Comparison of ENCODE assay signal across 10 mouse cellular contexts in the genomic region with DNA sequence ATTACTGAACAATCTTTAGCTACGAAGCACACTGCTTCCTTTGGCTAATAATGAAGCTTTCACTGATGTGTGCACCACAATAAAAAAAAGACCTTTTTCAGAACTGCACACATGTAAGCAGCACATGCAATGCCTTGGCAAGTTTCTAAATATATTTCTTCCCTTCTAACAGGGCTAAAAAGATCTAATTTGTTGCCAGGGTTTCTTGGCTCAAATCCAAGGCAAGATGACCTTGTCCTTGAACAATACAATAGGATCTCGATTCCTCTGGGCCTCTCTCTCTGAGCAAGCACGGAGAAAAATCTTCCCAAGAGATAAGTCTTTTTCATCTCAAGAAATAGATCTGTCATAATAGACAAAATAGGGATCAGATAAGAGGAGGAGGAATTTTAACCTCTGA.
DNase-seq lines count a peak whose midpoint lies in the region; ATAC-seq lines count a peak whose summit lies in the region.
"Had no signal": no experiment of that assay in that cellular context is flagged by ENCODE, and none has a peak within 500 bp of the region (broad histone marks: within the 10 kb centered on the region; RNA-seq: fewer than 3 reads in every experiment).

No protein-coding gene starts in this region.

- H3K4me3 ChIP-seq in embryonic facial prominence, embryonic 14.5 days (ENCODE audit: low read depth, low read length), result no peak overlapping the region
- no peak overlapping the region for H3K4me3 ChIP-seq in embryonic facial prominence, embryonic 10.5 days
- H3K4me3 ChIP-seq in midbrain, embryonic 14.5 days (replicated peaks; ENCODE audit: low read depth, low read length), result no peak overlapping the region
- no peak overlapping the region for H3K4me3 ChIP-seq in midbrain, embryonic 10.5 days
- H3K4me3 ChIP-seq in heart, embryonic 16.5 days (ENCODE audit: low read length), result no peak overlapping the region
- H3K4me3 ChIP-seq: embryonic facial prominence, embryonic 15.5 days; megakaryocyte, embryonic 14.5 days had no signal

- H3K27me3 ChIP-seq in embryonic facial prominence, embryonic 14.5 days (replicated peaks; ENCODE audit: control insufficient read depth, insufficient read depth, low read length), result no peaks in the 10 kb centered on the region
- H3K27me3 ChIP-seq in embryonic facial prominence, embryonic 10.5 days (replicated peaks; ENCODE audit: low read depth, poor library complexity, severe bottlenecking), result no peaks in the 10 kb centered on the region
- no peaks in the 10 kb centered on the region for H3K27me3 ChIP-seq in midbrain, embryonic 14.5 days (ENCODE audit: control insufficient read depth, insufficient read depth, low read length)
- H3K27me3 ChIP-seq in midbrain, embryonic 10.5 days (ENCODE audit: low read depth, poor library complexity, severe bottlenecking), result no peaks in the 10 kb centered on the region
- no peaks in the 10 kb centered on the region for H3K27me3 ChIP-seq in heart, embryonic 16.5 days (ENCODE audit: control insufficient read depth, insufficient read depth, low read length)
- H3K27me3 ChIP-seq: embryonic facial prominence, embryonic 15.5 days; megakaryocyte, embryonic 14.5 days had no signal

- WGBS in embryonic facial prominence, embryonic 14.5 days, result 54% methylated on average over 3 of the region's 3 CpGs
- 82% methylated on average over 3 of the region's 3 CpGs for WGBS in embryonic facial prominence, embryonic 10.5 days
- 24% methylated on average over 3 of the region's 3 CpGs for WGBS in midbrain, embryonic 14.5 days
- WGBS in midbrain, embryonic 10.5 days, result 85% methylated on average over 3 of the region's 3 CpGs
- 22% methylated on average over 3 of the region's 3 CpGs for whole genome bisulfite sequencing in heart, embryonic 16.5 days

- DNase-seq in embryonic facial prominence, embryonic 14.5 days (ENCODE audit: low spot score), result peak; percentile 58
- DNase-seq in embryonic facial prominence, embryonic 10.5 days (ENCODE audit: low spot score), result no peak
- peak; percentile 67 for DNase-seq in midbrain, embryonic 14.5 days
- DNase-seq in midbrain, embryonic 10.5 days (ENCODE audit: low spot score), result no peak
- DNase-seq in lung, postnatal 36 days, result peak; percentile 45
- no peak for DNase-seq in frontal cortex, postnatal 36 days (ENCODE audit: low spot score in 2 of 2)

- H3K4me1 ChIP-seq in embryonic facial prominence, embryonic 14.5 days (ENCODE audit: control insufficient read depth, insufficient read depth, low read length), result no peaks in the 10 kb centered on the region
- peaks cover 2% of the 10 kb centered on the region; the same call in 1 of the 2 replicates for H3K4me1 ChIP-seq in embryonic facial prominence, embryonic 10.5 days
- peaks cover 14% of the 10 kb centered on the region; the same call in 1 of the 2 replicates for H3K4me1 ChIP-seq in midbrain, embryonic 14.5 days (ENCODE audit: control insufficient read depth, insufficient read depth, low read length)
- peaks cover 3% of the 10 kb centered on the region for H3K4me1 ChIP-seq in midbrain, embryonic 10.5 days
- peaks cover 43% of the 10 kb centered on the region for H3K4me1 ChIP-seq in heart, embryonic 16.5 days (ENCODE audit: control insufficient read depth, insufficient read depth, low read length)
- H3K4me1 ChIP-seq: embryonic facial prominence, embryonic 15.5 days had no signal

- no peaks in the 10 kb centered on the region for H3K36me3 ChIP-seq in embryonic facial prominence, embryonic 14.5 days (ENCODE audit: control insufficient read depth, insufficient read depth, low read length)
- H3K36me3 ChIP-seq in embryonic facial prominence, embryonic 10.5 days (replicated peaks), result no peaks in the 10 kb centered on the region
- no peaks in the 10 kb centered on the region for H3K36me3 ChIP-seq in midbrain, embryonic 14.5 days (ENCODE audit: control insufficient read depth, insufficient read depth, low read length)
- H3K36me3 ChIP-seq in midbrain, embryonic 10.5 days, result no peaks in the 10 kb centered on the region
- H3K36me3 ChIP-seq in heart, embryonic 16.5 days (ENCODE audit: control insufficient read depth, insufficient read depth), result no peaks in the 10 kb centered on the region
- H3K36me3 ChIP-seq: embryonic facial prominence, embryonic 15.5 days had no signal

- no peak overlapping the region for H3K4me2 ChIP-seq in embryonic facial prominence, embryonic 14.5 days (ENCODE audit: low read depth, low read length)
- no peak overlapping the region for H3K4me2 ChIP-seq in midbrain, embryonic 14.5 days (ENCODE audit: low read length)
- peak overlapping the region; percentile 21; the same call in 1 of the 2 replicates for H3K4me2 ChIP-seq in heart, embryonic 16.5 days (ENCODE audit: low read depth, low read length)
- H3K4me2 ChIP-seq: embryonic facial prominence, embryonic 15.5 days had no signal

- no peak overlapping the region for H3K9ac ChIP-seq in embryonic facial prominence, embryonic 14.5 days (ENCODE audit: low read depth, low read length)
- H3K9ac ChIP-seq in midbrain, embryonic 14.5 days (replicated peaks; ENCODE audit: low read length), result no peak overlapping the region
- peak overlapping the region; percentile 34; the same call in 1 of the 2 replicates for H3K9ac ChIP-seq in heart, embryonic 16.5 days (ENCODE audit: low read length)
- H3K9ac ChIP-seq: embryonic facial prominence, embryonic 15.5 days had no signal

- no peak overlapping the region for H3K27ac ChIP-seq in embryonic facial prominence, embryonic 14.5 days (replicated peaks; ENCODE audit: low read depth, low read length)
- no peak overlapping the region for H3K27ac ChIP-seq in embryonic facial prominence, embryonic 10.5 days (replicated peaks)
- H3K27ac ChIP-seq in midbrain, embryonic 14.5 days (replicated peaks; ENCODE audit: low read depth, low read length), result 0 out of 2 replicates have a peak overlapping the region, but pooled peaks have one; percentile 6
- H3K27ac ChIP-seq in midbrain, embryonic 10.5 days (replicated peaks), result no peak overlapping the region
- H3K27ac ChIP-seq in heart, embryonic 16.5 days (ENCODE audit: low read length), result peak overlapping the region; percentile 70
- H3K27ac ChIP-seq: embryonic facial prominence, embryonic 15.5 days had no signal

- ATAC-seq in embryonic facial prominence, embryonic 14.5 days (ENCODE audit: low read depth), result 0 out of 2 replicates have a peak, but pooled peaks have one; percentile 37
- no peak; the same call in 1 of the 2 replicates for ATAC-seq in midbrain, embryonic 14.5 days (ENCODE audit: low FRiP score, low TSS enrichment)
- ATAC-seq in heart, embryonic 16.5 days (replicated peaks; ENCODE audit: extremely low read depth, insufficient read depth, low FRiP score), result peak; percentile 59; the same call in 1 of the 2 replicates
- ATAC-seq in megakaryocyte-erythroid progenitor cell, adult 5-6 weeks (replicated peaks; ENCODE audit: low FRiP score, low TSS enrichment, poor library complexity, severe bottlenecking), result no peak

- no peaks in the 10 kb centered on the region for H3K9me3 ChIP-seq in embryonic facial prominence, embryonic 14.5 days (ENCODE audit: control insufficient read depth, low read length)
- H3K9me3 ChIP-seq in embryonic facial prominence, embryonic 10.5 days, result no peaks in the 10 kb centered on the region
- H3K9me3 ChIP-seq in midbrain, embryonic 14.5 days (ENCODE audit: control insufficient read depth, low read length), result no peaks in the 10 kb centered on the region
- H3K9me3 ChIP-seq in midbrain, embryonic 10.5 days (replicated peaks), result no peaks in the 10 kb centered on the region
- no peaks in the 10 kb centered on the region for H3K9me3 ChIP-seq in heart, embryonic 16.5 days (replicated peaks; ENCODE audit: control insufficient read depth, low read length)
- H3K9me3 ChIP-seq: embryonic facial prominence, embryonic 15.5 days; megakaryocyte, embryonic 14.5 days had no signal

Comparison
In these comparisons a context has a peak if more than half of its experiments do, and no peak if none do; other contexts are left out.
1. DNase-seq: peak in embryonic facial prominence, embryonic 14.5 days (single experiment), midbrain, embryonic 14.5 days (single experiment) and lung, postnatal 36 days (single experiment); none in embryonic facial prominence, embryonic 10.5 days (single experiment), midbrain, embryonic 10.5 days (single experiment) and frontal cortex, postnatal 36 days (0 of 2).
2. H3K27ac ChIP-seq: peak in midbrain, embryonic 14.5 days (single experiment) and heart, embryonic 16.5 days (single experiment); none in embryonic facial prominence, embryonic 14.5 days (single experiment), embryonic facial prominence, embryonic 10.5 days (single experiment) and midbrain, embryonic 10.5 days (single experiment).
3. ATAC-seq: peak in embryonic facial prominence, embryonic 14.5 days (single experiment) and heart, embryonic 16.5 days (single experiment); none in midbrain, embryonic 14.5 days (single experiment) and megakaryocyte-erythroid progenitor cell, adult 5-6 weeks (single experiment).